Mouse (Mus musculus): ENCODE data around the gene Ccl27a. TPM values are rescaled to one million over a fixed set of nuclear protein-coding genes. Genes with fewer than 3 reads are reported as not detected.

Gene Ccl27a
- polyA plus RNA-seq, 1 experiment from 2014 or later: 281 TPM

DNA sequence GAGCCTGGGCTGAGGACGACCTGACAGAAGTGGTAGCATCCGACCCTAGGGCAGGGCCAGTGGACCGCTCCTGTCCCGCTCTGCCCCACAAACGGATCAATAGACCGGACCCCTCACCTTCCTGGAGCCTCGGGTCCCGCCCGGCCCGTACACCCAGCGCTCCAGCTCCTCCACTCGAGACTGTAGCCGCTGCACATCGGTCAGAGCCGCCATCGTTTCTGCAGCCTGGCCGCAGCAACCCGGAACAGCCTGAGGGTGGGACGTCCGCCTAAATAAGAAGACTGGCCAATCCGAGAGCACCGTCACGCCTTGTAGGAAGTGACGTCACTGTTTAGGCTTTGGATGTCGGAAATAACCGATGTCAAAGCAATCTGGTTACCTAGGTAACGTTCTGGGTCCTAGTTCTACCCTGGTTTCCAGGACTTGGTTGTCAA lies 51.1 kb downstream of the Ccl27a start, which contains the start of gene Dctn3:
Gene Dctn3, minus strand, starts transcription at position 253 of the 434 bp plus-strand sequence.
- peaks cover 22% of the 10 kb centered on the region for H3K36me3 ChIP-seq
- no peaks in the 10 kb centered on the region for H3K9me3 ChIP-seq (replicated peaks)

More for the DNA sequence above, 51.1 kb downstream of the Ccl27a start, which contains the start of gene Dctn3:
- peak; percentile 96 for ATAC-seq (ENCODE audit: low FRiP score)
- WGBS: 0% methylated on average over 27 of the region's 27 CpGs
- H3K27ac ChIP-seq (replicated peaks): peak within 1 kb of the TSS; percentile 77
- H3K4me1 ChIP-seq: peaks cover 38% of the 10 kb centered on the region
- peak within 1 kb of the TSS; percentile 75 for H3K4me2 ChIP-seq
- H3K4me3 ChIP-seq (replicated peaks): peak within 1 kb of the TSS; percentile 94
- H3K9ac ChIP-seq (replicated peaks): peak within 1 kb of the TSS; percentile 86
- H3K27me3 ChIP-seq (replicated peaks): peaks cover 41% of the 10 kb centered on the region

Other genes with a start within 250 kb of the Ccl27a start
- gene Fam219a, start 204.7 kb downstream of the Ccl27a start, polyA plus RNA-seq (2015; fragmentation: Nextera tagmentation; extraction: Ambion mirVana): 15.2 and 17.9 TPM in 2 replicates
- gene Dnaic1, start 204.5 kb downstream of the Ccl27a start, polyA plus RNA-seq (2015; fragmentation: Nextera tagmentation; extraction: Ambion mirVana): 2.1 and 2.5 TPM in 2 replicates
- 89.8 and 111 TPM in 2 replicates for gene Enho, start 133.9 kb downstream of the Ccl27a start, polyA plus RNA-seq (2015; fragmentation: Nextera tagmentation; extraction: Ambion mirVana)
- 23.1 and 27.2 TPM in 2 replicates for gene Cntfr, start 77.2 kb downstream of the Ccl27a start, polyA plus RNA-seq (2015; fragmentation: Nextera tagmentation; extraction: Ambion mirVana)
- 52.6 and 56.6 TPM in 2 replicates for gene Il11ra1, start 74.3 kb downstream of the Ccl27a start, polyA plus RNA-seq (2015; fragmentation: Nextera tagmentation; extraction: Ambion mirVana)
- 59.3 and 61.1 TPM in 2 replicates for gene Rpp25l, start 60.7 kb downstream of the Ccl27a start, polyA plus RNA-seq (2015; fragmentation: Nextera tagmentation; extraction: Ambion mirVana)
- 271 and 320 TPM in 2 replicates for gene Dctn3, start 51.1 kb downstream of the Ccl27a start, polyA plus RNA-seq (2015; fragmentation: Nextera tagmentation; extraction: Ambion mirVana)
- 1.1 and 1.6 TPM in 2 replicates for gene Arid3c, start 43.1 kb downstream of the Ccl27a start, polyA plus RNA-seq (2015; fragmentation: Nextera tagmentation; extraction: Ambion mirVana)
- gene Galt, start 19.0 kb downstream of the Ccl27a start, polyA plus RNA-seq (2015; fragmentation: Nextera tagmentation; extraction: Ambion mirVana): 48.4 and 54.8 TPM in 2 replicates
- 92.1 and 97.3 TPM in 2 replicates for gene Sigmar1, start 18.1 kb downstream of the Ccl27a start, polyA plus RNA-seq (2015; fragmentation: Nextera tagmentation; extraction: Ambion mirVana)
- 4.0 TPM in 1 of 2 replicates, not detected in the other for gene Gm21541, start 129.4 kb upstream of the Ccl27a start, polyA plus RNA-seq (2015; fragmentation: Nextera tagmentation; extraction: Ambion mirVana)
- gene Gm20878, start 167.3 kb upstream of the Ccl27a start, polyA plus RNA-seq (2015; fragmentation: Nextera tagmentation; extraction: Ambion mirVana): 10.5 and 11.7 TPM in 2 replicates
- 1.5 and 1.6 TPM in 2 replicates for gene Fam205a4, start 191.8 kb upstream of the Ccl27a start, polyA plus RNA-seq (2015; fragmentation: Nextera tagmentation; extraction: Ambion mirVana)

Data from neural tube, embryonic 15.5 days (tissue).